Mouse (Mus musculus): Measurements from ENCODE around the gene Ddx21.
"Not testable (repeated sequence)": the region's sequence is repeated elsewhere in the genome, so short reads cannot be mapped to it uniquely, and the experiment has no call there.

The Ddx21 gene

DNA sequence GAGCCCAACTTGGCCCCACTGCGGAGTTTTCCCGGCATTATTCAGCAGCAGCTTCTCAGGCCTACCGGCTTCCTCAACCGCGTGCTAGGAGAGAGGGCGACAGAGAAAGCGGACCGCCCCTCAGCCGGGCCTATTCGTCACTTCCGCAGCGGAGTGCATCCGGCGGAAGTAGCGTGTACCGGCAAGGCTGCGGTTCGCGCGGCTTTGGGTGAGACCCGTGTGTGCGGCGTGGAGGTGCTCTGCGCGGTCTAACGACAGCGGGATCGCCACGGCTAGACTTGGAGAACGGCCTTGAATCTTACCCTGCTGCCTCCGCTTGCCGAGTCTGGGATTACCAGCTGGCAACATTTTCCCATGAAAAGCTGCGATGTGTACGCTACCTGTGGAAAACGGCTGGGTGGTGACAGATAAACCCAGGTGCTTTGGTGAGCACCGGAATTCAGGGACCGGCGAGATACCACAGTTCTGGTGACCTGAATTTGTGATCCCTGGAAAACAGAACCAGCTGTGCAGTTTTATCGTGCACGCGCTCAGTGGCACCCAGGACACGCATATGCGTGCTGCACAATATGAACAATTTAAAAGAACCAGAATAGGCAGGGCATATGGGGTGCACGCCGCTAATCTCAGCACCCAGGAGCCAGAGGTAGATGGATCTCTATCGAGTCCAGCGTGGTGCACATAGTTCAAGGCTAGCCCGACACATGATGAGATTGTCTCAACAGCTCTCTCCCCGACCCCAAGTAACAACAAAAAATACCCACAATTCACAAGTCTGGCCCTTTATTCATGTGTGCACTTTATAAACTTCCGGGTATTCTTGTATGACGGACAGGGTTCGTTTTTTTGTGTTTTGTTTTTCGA lies at the start of gene Ddx21:
TSS of gene Ddx21 (minus strand) at position 105 of the 864 bp plus-strand sequence.
- peak; percentile 81 for DNase-seq (ENCODE audit: low spot score)

DNA sequence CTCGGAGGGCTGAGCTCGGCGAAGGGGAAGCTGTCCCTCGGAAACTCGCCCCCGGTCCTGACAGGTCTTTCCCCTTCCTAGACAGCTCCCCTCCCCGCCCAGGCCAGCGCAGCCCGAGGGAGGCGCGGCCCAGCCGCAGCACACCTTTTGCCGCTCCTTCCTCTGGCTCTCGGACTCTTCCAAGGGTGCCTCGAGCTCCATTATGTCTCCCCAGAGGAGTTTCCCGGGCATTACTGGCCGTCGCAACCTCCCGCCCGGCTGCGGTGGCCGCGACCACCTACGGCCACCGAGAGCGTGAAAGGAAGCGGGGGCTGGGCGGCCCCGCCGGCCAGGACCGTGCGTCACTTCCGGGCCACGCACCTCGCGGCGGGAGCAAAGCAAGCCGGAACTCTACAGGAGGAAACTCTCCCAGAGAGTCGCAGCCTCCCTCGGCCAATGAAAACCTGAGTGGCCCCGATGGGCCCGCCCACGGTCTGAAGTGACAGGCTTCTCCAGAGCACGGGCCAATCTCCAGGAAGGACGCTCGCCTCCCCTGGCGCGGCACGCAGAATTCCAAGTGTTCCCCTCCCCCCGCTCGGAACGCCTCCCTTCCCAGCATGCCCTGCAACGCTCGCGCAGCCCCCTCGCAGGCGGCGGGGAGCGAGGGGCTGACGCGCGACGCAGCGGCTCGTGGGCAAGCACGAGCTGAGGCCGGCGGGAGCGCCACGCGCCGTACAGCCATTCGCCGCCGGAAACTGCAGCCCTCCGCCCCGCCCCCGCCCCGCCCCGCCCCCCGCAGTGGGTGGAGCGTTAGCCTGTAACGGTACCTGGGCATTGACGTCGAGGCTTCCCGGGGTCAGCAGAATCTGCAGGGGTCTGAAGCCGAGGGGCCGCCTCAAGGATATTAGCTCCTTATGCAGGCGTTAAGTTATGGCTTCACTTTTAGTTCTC lies 49.1 kb upstream of the Ddx21 start, which contains the start of gene Ddx50:
TSS of gene Ddx50 (minus strand) at position 338 of the 930 bp plus-strand sequence.
- DNase-seq (ENCODE audit: low spot score), result peak; percentile 91

DNA sequence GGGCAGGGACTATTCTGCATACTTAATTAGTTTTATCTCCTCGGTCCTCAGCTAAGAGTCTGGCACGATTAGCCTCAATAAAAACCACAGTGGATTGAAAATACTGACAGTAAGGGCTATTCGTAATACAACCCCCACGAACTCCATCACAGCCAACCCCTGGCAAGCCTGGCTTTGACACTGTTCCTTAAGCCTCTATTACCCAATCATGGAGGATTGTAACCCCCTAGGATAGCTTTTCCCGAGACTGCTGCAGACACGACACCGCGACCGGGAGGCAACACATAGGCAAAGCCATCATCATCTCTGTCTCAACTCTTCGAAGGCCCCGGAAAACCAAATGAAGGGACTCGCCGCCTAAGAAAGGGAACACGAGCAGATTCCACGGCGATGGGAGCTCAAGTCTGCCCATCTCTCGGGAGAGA lies 48.3 kb upstream of the Ddx21 start:
- DNase-seq (ENCODE audit: low spot score), result no peak

DNA sequence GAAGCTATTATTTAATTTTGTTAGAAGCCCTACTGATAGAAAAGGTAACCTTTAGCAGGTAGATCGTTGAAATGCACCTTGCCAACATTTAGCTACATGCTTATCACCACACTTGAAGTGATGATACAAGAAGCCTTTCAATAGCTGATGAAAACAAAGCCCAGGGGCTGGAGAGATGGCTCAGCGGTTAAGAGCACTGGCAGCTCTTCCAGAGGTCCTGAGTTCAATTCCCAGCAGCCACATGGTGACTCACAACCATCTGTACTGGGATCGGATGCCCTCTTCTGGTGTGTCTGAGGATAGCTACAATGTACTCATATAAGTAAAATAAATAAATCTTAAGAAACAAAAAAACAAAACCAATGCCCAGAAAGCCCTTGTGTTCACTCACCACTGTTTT lies 2.1 kb upstream of the Ddx21 start:
- no peak for DNase-seq (ENCODE audit: low spot score)

DNA sequence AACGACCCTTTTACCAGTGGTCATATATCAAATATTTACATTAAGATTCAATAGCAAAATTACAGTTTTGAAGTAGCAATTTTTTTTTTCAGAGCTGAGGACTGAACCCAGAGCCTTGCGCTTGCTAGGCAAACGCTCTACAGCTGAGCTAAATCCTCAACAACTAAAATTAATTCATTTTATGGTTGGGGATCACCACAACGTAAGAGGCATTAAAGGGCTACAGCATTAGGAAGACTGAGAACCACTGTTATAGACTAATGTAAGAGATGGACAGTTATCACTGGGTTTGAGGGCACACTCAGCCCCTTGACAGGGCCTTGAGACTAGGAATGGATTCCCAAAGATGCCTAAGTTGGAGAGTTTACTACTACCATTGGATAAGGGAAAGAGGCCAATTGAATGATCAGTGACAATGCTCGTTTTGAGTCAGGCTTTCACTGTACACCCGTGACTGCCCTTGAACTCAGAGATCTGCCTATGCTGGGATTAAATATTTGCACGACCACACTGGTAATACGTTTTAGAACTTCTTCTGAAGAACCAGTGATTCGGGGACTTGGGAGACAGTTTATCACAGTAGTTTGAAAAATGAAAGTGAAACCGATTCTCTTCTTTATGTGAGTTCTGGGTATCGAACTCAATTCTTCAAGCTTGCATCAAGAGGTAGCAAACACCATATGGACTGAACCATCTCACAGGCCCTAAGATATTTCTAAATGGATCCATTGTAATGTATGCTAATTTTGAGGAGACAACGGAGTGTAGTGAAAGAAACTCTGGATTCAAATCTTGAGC lies 1.4 kb upstream of the Ddx21 start:
- no peak for DNase-seq (ENCODE audit: low spot score)

DNA sequence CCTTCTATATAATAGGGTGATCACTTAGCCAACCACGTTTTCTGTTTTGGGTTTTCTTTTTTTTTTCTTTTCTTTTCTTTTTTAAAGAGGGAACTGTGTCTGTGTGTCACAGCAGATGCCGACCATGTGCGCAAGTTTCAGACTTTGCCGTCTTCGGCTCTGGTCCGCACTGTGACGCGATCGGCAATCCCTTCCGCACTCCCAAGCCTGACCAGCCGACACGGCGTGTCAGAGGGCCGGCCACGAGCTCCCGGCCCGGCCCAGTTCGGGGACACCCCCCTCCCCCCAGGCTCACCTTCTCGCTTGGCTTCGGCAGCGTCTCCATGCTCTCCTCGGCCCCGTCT lies 276 bp downstream of the Ddx21 start:
- no peak for DNase-seq (ENCODE audit: low spot score)

DNA sequence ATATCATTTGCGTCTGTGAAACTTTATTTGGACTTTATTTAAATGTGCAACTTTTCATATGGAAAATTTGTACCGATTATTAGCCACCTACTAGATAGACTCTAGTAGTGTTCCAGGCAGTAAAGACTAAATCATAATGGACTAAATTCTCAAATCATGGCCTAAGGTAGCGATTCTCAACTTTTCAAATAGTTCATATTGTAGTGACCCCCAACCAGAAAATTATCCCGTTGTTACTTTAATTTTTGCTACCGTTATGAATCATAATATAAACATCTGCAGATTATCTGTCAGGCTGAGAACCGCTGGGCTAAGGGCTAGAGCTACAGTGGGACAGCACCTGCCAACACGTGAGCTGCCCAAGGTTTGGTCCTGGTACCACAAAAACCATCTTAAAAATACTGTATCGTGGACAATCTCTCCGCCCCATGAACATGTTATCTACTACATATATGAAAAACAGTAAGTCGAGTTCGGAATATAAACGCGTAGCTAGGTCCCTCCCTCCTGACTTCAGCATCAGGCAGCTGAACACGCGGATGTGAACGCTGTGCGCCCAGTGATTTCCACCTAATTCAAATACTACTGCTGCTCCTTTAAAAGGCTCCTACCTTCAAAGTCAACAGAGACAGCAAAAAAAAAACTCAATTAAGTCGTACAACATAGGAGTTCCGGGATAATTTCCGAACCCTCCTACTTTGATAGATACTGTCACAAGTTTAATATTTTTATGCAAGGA lies 859 bp downstream of the Ddx21 start:
- no peak for DNase-seq (ENCODE audit: low spot score)

DNA sequence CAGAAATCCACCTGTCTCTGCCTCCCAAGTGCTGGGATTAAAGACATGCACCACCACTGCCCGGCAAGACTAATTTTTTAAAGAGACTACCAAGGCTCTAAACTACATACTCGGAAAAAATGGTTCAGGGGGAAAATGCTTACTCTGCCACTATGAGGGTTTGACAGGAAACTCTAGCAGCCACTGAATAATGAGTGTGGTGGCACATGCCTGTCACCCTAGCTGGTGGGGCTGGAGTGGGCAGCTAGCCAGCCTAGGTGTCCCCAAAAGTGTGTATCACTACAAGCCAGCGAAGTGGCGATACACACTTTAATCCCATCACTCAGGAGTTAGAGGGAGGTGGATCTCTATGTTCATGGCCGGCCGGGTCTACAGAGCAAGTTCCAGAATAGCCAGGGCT lies 2.0 kb downstream of the Ddx21 start:
- no peak for DNase-seq (ENCODE audit: low spot score)

DNA sequence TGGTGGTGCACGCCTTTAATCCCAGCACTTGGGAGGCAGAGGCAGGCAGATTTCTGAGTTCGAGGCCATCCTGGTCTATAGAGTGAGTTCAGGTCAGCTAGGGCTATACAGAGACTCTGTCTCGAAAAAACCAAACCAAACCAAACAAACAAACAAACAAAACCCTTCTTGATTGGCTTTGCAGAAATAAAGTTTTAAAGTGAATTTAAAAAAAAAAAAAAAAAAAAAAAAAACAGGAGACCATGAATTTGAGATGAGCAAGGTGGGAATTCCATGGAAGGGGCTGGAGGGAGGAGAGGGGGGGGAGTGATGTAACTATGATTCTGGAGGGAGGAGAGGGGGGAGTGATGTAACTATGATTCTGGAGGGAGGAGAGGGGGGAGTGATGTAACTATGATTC lies 2.8 kb downstream of the Ddx21 start:
- not testable (repeated sequence) for DNase-seq (ENCODE audit: low spot score)

DNA sequence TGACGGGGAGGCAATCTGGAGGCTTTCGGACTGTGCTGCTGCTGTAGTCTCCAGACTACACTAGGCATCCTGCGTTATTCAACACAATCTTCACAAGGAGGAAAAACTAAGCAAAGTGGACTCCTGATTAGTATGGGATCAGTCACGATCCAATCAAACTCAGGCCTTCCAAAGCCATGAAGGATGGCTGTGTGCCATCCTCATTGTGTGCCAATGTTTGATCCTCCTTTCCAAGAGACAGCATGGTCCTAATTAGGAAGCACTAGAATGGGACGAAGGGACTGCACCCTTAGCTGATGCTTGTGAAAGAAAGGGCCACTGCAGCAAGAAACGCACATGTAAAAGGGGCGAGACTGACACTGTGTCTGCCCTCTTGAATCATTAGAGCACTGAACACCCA lies 9.6 kb downstream of the Ddx21 start:
- DNase-seq (ENCODE audit: low spot score), result no peak

DNA sequence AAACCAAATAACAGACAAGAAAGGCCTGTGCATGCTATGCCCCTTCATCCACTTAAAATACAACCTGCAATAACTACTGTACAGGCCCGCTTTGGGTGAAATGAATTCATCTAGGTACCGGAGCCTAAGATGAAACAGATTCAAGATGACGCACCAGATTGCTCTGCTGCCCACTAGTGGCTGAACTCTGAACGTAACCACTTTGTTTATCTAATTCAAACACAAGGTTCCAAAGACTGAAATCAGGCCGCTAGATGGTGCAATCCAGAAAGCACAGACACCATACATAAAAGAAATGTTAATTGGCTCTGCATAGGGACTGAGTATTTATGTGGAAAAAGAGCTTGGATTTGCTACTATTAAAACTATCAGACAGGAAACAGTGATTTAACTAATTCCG lies 11.9 kb downstream of the Ddx21 start:
- peak; percentile 75 for DNase-seq (ENCODE audit: low spot score)

DNA sequence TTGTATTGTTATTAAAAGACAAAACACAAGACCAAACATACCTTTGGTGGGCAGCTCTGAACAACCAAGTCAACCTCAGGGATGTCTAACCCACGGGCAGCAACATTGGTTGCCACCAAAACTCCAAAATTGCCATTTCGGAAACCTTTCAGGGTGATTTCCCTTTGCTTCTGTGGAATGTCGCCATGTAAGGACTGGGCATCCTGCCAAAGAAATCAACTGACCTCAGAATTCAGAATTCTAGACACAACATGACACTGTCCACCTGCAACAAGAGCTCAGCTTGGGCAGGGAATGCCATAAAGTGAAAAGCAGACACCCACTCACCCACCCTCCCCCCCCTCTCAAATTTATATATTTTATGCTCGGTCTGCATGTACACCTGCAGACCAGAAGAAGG lies 13.5 kb downstream of the Ddx21 start:
- DNase-seq (ENCODE audit: low spot score), result no peak

DNA sequence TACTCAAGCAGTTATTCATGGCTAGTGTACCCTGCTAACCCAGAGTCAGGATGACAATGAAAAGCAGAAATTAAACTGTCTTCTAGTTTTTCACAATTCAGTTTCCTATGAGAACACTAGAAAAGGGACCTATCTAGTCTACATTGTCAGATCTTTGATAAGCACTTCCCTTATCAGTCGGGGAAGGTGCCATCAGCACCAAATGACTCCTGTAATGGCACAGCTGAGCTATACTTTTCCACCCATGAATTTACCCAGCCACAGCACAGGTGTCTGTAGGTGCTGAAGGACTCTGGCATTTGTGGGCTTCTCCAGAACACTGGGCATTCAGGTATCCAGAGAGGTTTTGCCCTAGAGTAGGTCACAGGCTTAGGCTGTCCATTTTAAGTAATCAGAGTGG lies 18.8 kb downstream of the Ddx21 start:
- no peak for DNase-seq (ENCODE audit: low spot score)

DNA sequence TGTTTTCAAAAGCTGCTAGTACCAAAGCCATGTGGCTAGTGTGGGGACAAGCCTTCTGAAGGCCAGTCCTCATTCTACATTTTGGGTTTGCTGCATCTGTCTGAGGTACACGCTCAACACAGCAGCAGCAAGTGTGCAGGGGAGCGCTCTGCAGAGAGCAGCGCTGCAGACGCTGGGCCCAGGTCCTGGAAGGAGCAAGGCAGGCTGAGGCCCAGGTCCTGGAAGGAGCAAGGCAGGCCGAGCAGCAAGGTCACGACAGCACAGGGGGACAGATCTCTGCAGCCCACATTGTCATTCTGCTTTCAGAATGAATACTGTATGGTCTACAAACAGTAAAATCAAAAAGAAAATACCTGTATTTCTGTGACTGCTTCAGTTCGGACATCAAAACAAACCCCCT lies 19.4 kb downstream of the Ddx21 start:
- DNase-seq (ENCODE audit: low spot score), result no peak

DNA sequence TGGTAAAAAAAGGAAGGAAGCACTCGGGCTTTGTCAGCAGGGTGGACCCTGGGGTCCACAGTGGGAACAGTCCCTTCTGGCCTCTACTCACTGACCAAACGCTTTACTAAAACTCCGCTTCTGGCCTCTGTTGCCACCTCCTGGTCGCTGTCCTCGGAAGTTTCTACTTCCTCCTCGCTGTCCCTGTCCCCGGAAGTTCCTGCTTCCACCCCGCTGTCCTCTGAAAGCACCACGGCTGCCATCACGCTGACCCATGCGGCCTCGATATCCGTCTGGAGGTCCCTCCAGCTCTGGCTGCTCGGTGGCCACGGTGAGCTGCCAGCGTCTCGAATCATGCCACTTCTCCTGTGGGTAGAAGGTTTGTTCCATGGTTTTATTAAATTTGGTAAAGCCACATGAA lies 19.8 kb downstream of the Ddx21 start:
- no peak for DNase-seq (ENCODE audit: low spot score)

DNA sequence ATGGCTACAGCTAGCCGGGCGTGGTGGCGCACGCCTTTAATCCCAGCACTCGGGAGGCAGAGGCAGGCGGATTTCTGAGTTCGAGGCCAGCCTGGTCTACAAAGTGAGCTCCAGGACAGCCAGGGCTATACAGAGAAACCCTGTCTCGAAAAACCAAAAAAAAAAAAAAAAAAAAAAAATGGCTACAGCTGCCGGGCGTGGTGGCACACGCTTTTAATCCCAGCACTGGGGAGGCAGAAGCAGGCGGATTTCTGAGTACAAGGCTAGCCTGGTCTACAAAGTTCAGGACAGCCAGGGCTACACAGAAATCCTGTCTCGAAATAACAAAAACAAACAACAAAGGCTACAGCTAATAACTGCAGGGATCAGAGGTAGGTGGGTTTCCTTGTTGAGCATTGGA lies 23.0 kb downstream of the Ddx21 start:
- DNase-seq (ENCODE audit: low spot score), result not testable (repeated sequence)

DNA sequence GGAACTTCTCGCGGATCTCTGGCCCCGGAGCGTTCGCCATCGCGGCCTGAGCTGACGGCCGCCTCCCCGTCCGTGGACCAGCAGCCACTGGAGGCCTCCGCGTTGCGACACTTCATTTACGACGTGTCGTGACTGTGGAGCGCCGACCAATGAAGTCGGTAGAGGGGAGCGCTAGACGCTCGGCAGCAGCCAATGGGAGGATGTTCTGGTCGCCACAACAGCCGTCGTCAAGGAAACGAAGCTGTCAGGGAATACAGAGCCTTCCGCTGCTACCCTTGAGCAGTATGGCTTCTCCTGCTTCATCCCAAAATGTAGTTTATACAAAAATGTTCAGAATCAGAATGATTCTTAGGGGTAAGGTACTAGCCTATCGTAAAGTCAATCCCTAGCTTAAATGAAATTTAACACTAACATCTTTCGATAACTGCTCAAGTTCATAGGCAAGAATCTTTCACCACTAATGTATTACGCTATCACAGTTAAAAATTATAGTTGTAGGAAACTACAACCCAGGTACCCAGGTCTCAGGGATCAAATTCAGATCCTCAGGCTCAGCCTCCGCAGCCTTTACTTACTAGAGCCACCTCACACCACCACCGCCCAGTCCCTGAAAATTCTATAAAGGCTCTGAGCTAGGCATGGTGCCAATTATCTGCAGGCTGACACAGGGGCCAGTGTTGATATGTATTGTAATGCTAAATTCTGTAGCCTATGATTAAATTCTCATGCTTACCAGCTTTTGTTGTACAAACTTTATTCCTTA lies 23.6 kb downstream of the Ddx21 start, which contains the start of gene Kif1bp:
TSS of gene Kif1bp (minus strand) at position 120 of the 763 bp plus-strand sequence.
- DNase-seq (ENCODE audit: low spot score), result peak; percentile 92

DNA sequence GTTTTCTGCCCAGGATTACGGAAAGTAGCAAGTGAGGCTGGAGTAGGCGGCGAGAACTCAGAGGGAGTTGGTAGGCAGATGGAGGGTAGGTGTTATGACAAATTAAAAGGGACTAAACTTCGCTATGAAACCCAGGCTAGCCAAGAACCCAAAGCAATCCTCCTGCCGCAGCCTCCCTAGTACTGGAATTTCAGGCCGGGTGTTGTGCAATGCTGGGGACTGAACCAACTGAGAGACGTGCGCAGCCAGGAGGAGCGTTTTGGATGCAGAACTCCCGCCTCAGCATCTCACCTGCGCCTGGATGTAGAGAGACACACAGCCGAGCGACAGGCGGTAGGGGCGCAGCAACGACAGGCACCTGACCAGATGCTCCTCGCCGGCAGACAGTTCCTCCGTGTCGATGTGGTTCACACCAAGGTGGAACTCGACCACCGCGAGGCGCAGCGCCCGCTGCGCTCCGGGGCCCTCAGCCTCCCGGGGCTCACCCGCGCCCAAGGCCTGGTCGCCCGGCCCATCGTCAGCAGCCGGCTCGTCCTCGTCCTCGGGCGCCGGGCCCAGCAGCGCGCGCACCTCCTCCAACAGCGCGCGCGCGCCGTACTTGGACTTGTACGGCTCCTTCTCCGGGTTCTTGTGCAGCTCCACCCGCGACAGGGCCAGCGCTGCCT lies 24.3 kb downstream of the Ddx21 start:
- DNase-seq (ENCODE audit: low spot score), result no peak

DNA sequence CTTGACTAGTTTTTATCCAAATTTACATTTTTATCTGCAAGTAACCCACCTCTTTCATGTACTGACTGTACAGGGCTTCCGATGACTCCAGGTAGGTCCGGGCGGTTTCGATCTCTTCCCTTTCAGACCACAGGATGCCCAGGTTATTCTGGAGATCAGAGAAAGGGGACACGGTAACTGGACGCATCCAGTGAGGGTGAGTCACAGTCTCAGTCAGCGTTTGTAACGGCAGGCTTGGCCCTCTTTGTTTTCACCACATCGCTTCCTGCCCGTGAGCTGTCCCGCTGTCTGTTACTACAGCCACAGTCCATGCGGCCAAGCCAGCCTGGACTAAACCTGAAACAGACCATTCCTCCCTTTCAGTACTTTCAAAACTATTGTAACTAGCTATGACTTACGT lies 27.1 kb downstream of the Ddx21 start:
- no peak for DNase-seq (ENCODE audit: low spot score)

All from spleen, adult 12 weeks (tissue).